Mouse (Mus musculus) heart, embryonic 11.5 days (tissue): ENCODE results near the gene Prkar2b. TPM values are rescaled to one million over a fixed set of nuclear protein-coding genes. Genes with fewer than 3 reads are reported as not detected.

Source experiments
- ATAC-seq: fragments of 200-750 bp; cut with Nextera tagmentation; replicated peaks from 2 replicates; pipeline ENCODE4 v1.8.0; 2017; ENCODE audit warnings: moderate library complexity; ENCODE audit not compliant: insufficient number of reproducible peaks, low FRiP score, low TSS enrichment
- H3K27ac ChIP-seq: fragments of 300-500 bp; sonication (generic); 2 replicates; pipeline ENCODE4 v1.5.1; 2014; ENCODE audit warnings: mild to moderate bottlenecking, low read depth, low read length
- H3K27me3 ChIP-seq: fragments of 300-500 bp; sonication (generic); 2 replicates; pipeline ENCODE4 v1.6.1; 2014; ENCODE audit warnings: mild to moderate bottlenecking, low read length, mixed read lengths; ENCODE audit not compliant: control insufficient read depth, insufficient read depth
- H3K36me3 ChIP-seq: fragments of 300-500 bp; sonication (generic); 2 replicates; pipeline ENCODE4 v1.6.1; 2014; ENCODE audit warnings: mild to moderate bottlenecking, low read length, moderate library complexity, mixed read lengths; ENCODE audit not compliant: control insufficient read depth, insufficient read depth
- H3K4me1 ChIP-seq: fragments of 300-500 bp; sonication (generic); 2 replicates; pipeline ENCODE4 v1.6.1; 2014; ENCODE audit warnings: low read length; ENCODE audit not compliant: control insufficient read depth, insufficient read depth
- H3K4me2 ChIP-seq: fragments of 300-500 bp; sonication (generic); 2 replicates; pipeline ENCODE4 v1.6.1; 2014; ENCODE audit warnings: mild to moderate bottlenecking, moderate library complexity
- H3K4me3 ChIP-seq: fragments of 300-500 bp; sonication (generic); 2 replicates; pipeline ENCODE4 v1.5.1; 2014; ENCODE audit warnings: low read depth, low read length
- H3K9ac ChIP-seq: fragments of 300-500 bp; sonication (generic); 2 replicates; pipeline ENCODE4 v1.6.1; 2014; ENCODE audit warnings: mild to moderate bottlenecking, low read depth, low read length, moderate library complexity
- H3K9me3 ChIP-seq: fragments of 300-500 bp; sonication (generic); replicated peaks from 2 replicates; pipeline ENCODE4 v1.6.1; 2016; ENCODE audit warnings: low read length; ENCODE audit not compliant: control insufficient read depth
- WGBS: fragments of 180-500 bp; shearing (Covaris S2); extraction: QIAGEN DNeasy Blood & Tissue Kit; methylation state at CpG from one replicate; pipeline ENCODE4 v1.1.7; 2014; ENCODE audit not compliant: insufficient replicate concordance; 5-methylcytosine and 5-hydroxymethylcytosine counted together
- polyA plus RNA-seq: library from polyadenylated mRNA; unstranded; fragments of >200 nt; fragmentation: Nextera tagmentation; extraction: Ambion mirVana; gene quantifications from 2 replicates; pipeline ENCODE4 v1.2.1, GENCODE M21; 2014

The Prkar2b gene
- polyA plus RNA-seq, 1 experiment from 2014 or later = 20.6 TPM

DNA sequence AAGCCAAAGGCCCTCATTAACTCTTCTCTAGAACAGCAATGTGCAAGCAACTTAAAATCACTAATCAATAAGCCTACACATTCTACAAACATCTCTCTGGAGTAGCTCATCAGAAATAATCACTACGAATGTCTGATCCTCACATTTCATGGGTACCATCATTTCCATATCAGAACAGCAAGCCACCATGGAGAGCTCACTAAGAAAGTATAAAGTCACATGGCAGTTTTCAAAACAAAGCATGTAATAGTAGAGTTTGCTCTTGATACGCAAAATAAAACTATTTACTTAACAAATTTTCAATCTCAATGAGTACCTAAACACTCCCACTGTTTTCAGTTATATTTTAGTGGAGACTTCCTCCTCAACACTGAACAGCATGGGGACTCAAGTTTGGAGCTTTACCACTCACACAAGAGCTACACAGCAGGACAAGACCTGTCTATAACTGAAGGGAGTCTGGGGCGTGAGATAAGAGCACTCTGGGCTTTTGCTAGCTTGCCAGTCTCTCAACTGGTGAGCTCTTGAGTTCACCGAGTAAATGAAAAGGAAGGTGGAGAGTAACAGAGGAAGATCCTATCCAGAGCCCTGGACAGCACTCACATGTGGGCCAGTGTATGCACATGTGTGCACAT, 118.0 kb downstream of the Prkar2b start:
- Histone ChIP-seq H3K36me3 (peaks cover 17% of the 10 kb centered on the region), H3K4me3 (no peak overlapping the region), H3K27me3 (no peaks in the 10 kb centered on the region), H3K4me2 (no peak overlapping the region), H3K27ac (no peak overlapping the region), H3K9ac (no peak overlapping the region), H3K9me3 (no peaks in the 10 kb centered on the region), H3K4me1 (peaks cover 8% of the 10 kb centered on the region; the same call in 1 of the 2 replicates)
- 62% methylated on average over 4 of the region's 4 CpGs for WGBS
- no peak for ATAC-seq

DNA sequence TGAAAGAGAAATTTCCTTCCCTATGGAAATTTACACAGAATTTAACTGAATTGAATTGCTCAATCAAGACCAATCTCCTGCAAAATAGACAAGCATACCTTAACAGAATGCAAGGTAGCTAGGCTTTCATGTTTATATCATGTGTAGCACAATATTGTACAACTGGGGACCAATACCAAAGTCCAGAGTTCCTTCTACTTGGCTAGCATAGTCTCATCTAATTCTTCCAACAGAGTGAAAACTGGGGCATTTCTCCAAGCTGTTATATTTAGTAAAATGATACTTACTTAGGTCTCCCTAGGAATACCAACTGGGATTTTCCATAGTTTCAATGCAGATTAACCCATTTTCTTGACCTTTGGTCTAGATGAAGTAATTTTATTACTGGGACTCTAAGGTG, 122.1 kb downstream of the Prkar2b start:
- H3K36me3 ChIP-seq = peaks cover 29% of the 10 kb centered on the region
- H3K4me3 ChIP-seq = no peak overlapping the region

DNA sequence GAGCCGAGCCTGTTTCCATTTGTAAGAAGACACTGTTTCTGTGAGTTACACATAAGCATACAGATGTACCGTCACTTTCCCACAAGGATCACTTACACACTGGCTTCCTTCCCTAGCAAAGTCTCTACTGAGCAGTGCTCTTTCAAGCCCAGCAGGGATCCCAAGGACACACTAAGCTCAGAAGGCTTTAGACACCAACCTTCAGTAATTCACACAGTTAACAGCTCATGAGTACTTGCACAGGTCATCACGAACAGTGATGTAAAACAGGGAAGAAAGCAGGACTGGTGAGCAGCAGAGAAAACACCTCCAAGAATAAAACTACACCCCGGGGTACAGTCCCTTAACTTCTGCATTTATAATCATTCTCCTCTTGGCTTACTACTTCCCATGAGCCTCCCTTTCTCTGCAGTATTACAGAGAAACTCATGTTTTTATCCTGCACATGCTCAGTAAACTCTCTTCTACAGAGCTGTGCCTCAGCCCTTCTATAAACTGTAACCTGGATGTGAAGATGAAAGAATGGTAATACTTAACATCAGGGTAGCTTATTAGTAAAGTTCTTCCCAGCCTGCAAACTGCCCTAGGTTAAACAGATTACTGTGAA, 122.6 kb downstream of the Prkar2b start:
- Histone ChIP-seq H3K27ac (no peak overlapping the region), H3K9me3 (no peaks in the 10 kb centered on the region), H3K4me1 (peaks cover 2% of the 10 kb centered on the region; the same call in 1 of the 2 replicates), H3K27me3 (no peaks in the 10 kb centered on the region), H3K4me2 (no peak overlapping the region), H3K9ac (no peak overlapping the region), H3K36me3 (peaks cover 25% of the 10 kb centered on the region), H3K4me3 (no peak overlapping the region)
- ATAC-seq = no peak
- 88% methylated on average over 4 of the region's 4 CpGs for WGBS

More for the DNA sequence above, 122.1 kb downstream of the Prkar2b start:
- Histone ChIP-seq H3K4me1 (peaks cover 4% of the 10 kb centered on the region; the same call in 1 of the 2 replicates), H3K9me3 (no peaks in the 10 kb centered on the region), H3K27me3 (no peaks in the 10 kb centered on the region), H3K9ac (no peak overlapping the region), H3K4me2 (no peak overlapping the region), H3K27ac (no peak overlapping the region)
- ATAC-seq = no peak

DNA sequence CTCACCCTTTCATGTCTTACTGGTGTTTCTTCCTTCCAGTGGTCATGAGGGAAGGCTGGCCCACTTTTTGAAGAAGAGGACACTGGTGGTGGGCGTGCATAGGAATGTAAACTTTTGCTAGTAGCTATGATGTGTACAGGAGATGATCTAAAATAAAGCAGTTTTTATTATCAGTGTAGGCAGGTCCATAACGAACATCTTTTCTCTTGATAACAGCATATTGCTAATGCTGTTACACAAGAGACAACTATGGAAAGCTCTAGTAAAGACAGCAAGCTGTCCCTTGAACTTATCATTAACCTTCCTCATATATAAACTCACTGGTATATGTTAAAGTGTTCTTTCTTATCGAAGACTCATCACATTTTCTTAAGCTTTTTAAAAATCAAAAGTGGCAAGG, 123.5 kb downstream of the Prkar2b start:
- no peak overlapping the region for H3K4me2 ChIP-seq
- no peak for ATAC-seq
- H3K9me3 ChIP-seq = no peaks in the 10 kb centered on the region
- H3K27me3 ChIP-seq = no peaks in the 10 kb centered on the region
- H3K4me1 ChIP-seq = no peaks in the 10 kb centered on the region
- peaks cover 23% of the 10 kb centered on the region for H3K36me3 ChIP-seq
- H3K4me3 ChIP-seq = no peak overlapping the region
- no peak overlapping the region for H3K9ac ChIP-seq
- 85% methylated on average over 3 of the region's 3 CpGs for WGBS
- H3K27ac ChIP-seq = no peak overlapping the region

DNA sequence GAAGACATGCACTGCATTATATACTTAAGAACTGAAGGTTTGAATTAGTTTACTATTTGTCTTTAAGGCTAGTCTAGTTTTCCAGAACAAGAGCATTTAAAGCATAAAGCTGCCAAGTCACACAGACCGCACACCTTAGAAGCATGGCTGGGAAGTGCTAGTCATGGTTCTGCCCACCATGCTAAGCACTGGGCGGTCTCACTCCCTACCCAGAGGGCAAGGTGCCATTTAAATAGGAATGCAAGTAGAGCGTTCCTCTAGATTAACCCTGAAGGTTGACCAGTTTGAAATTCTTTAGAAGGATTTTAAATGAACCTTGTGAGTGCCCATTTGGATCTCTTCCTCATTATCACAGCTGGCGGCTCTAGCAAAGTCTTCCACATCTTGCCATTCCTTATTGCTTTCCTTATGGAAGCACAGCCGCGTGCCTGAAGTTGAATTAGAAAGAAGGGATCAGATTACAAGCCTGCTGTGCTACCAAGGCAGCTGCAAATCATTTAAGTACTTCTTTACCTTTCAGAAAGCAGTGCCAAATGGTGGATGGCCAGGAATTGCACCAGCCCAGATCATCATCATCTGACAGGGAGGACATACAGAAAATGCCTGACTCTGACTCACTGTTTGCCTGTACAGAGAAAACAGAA, 124.3 kb downstream of the Prkar2b start:
- peaks cover 26% of the 10 kb centered on the region for H3K36me3 ChIP-seq
- H3K4me1 ChIP-seq = no peaks in the 10 kb centered on the region
- no peak overlapping the region for H3K4me3 ChIP-seq
- WGBS = 46% methylated on average over 6 of the region's 6 CpGs
- H3K27ac ChIP-seq = no peak overlapping the region
- H3K4me2 ChIP-seq = no peak overlapping the region
- no peaks in the 10 kb centered on the region for H3K27me3 ChIP-seq
- no peak for ATAC-seq
- H3K9me3 ChIP-seq = no peaks in the 10 kb centered on the region
- no peak overlapping the region for H3K9ac ChIP-seq

DNA sequence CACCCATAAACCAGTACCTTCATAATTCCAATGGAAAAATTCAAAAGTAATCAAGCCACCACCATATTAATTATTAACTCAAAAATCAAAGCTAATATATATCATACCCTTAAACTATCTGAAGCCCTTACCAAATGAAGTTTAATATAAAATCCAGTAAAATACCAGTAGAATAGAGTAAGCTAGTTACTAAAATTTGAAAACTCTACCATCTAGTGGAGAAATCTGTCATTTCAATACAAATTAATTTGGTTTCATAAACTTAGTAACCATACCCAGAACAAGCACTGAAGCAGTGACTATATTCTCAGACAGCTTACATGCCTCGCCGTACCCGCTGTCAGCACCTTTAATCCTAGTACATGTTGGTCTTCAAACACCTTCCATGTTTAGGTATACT, 129.3 kb downstream of the Prkar2b start:
- H3K9me3 ChIP-seq = no peaks in the 10 kb centered on the region
- H3K36me3 ChIP-seq = peaks cover 19% of the 10 kb centered on the region
- H3K9ac ChIP-seq = no peak overlapping the region
- H3K4me3 ChIP-seq = no peak overlapping the region
- 94% methylated on average over 3 of the region's 3 CpGs for WGBS
- no peaks in the 10 kb centered on the region for H3K4me1 ChIP-seq
- H3K4me2 ChIP-seq = no peak overlapping the region
- no peak for ATAC-seq
- H3K27me3 ChIP-seq = no peaks in the 10 kb centered on the region
- no peak overlapping the region for H3K27ac ChIP-seq

DNA sequence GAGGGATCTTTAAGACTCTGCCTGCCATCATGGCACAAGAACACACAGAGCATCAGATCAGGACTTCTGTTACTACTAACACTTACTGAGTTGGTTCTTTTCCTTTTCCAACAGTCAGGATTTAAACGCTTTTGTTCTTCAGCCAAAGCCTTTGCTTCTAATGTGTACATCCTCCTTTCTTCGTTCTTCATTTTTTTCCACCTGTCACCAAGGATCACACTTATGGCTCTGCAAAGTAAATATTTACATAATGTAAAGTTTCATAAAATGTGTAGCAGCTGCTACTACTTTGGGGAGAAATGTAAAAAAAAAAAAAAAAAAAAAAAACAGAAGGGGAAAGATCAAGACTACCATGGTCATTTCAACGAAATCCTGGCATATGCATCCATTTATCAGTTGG, 132.6 kb downstream of the Prkar2b start:
- Histone ChIP-seq H3K27ac (no peak overlapping the region), H3K4me1 (no peaks in the 10 kb centered on the region), H3K27me3 (no peaks in the 10 kb centered on the region), H3K4me3 (no peak overlapping the region), H3K4me2 (no peak overlapping the region), H3K9ac (no peak overlapping the region), H3K36me3 (peaks cover 9% of the 10 kb centered on the region; the same call in 1 of the 2 replicates), H3K9me3 (no peaks in the 10 kb centered on the region)
- 90% methylated on average over 3 of the region's 3 CpGs for WGBS
- no peak for ATAC-seq

DNA sequence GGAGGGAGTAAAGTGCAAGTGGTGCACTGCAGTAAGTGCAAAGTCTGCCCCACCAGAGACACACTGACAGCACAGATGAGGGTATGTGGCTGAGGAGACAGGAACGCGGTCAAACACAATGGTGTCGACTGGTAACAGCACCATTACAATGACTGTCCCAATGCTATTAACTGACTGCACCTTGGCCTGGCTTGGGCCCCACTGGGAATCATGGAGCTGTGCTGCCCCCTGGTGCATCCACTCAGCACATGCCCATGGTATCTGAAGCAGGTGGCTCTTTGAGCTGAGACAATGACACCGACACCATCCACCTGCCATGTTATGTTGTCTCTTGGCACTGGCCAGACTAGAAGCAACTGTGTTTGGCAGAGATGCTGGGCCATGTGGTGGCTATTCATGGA, 134.4 kb downstream of the Prkar2b start:
- no peak overlapping the region for H3K27ac ChIP-seq
- 60% methylated on average over 4 of the region's 4 CpGs for WGBS
- no peaks in the 10 kb centered on the region for H3K9me3 ChIP-seq
- no peaks in the 10 kb centered on the region for H3K4me1 ChIP-seq
- no peak overlapping the region for H3K9ac ChIP-seq
- H3K4me2 ChIP-seq = no peak overlapping the region
- no peak overlapping the region for H3K4me3 ChIP-seq
- H3K36me3 ChIP-seq = peaks cover 6% of the 10 kb centered on the region; the same call in 1 of the 2 replicates
- H3K27me3 ChIP-seq = no peaks in the 10 kb centered on the region
- peak; percentile 59; the same call in 1 of the 2 replicates for ATAC-seq
